Mouse (Mus musculus) myocyte (in vitro differentiated cells): ENCODE measurements at regions not wholly inside any gene's neighbourhood (a gene's known extent, or its start where the extent isn't known, plus 50 kb on each side); places are given as distances from the start of the nearest gene placed in this dataset.
A peak's percentile ranks its signal among the peaks of the same experiment; 100 is the strongest.

Experiments used
- H3K27me3 ChIP-seq: one replicate; pipeline ENCODE4 v1.6.1; 2011; ENCODE audit not compliant: control insufficient read depth, insufficient read depth, insufficient read length
- H3K36me3 ChIP-seq: one replicate; pipeline ENCODE4 v1.6.1; 2011; ENCODE audit not compliant: control insufficient read depth, insufficient read depth
- H3K4me2 ChIP-seq: one replicate; pipeline ENCODE4 v1.6.1; 2011; ENCODE audit warnings: low read depth, control low read depth
- H3K4me3 ChIP-seq: one replicate; pipeline ENCODE4 v1.5.1; 2011; ENCODE audit warnings: mild to moderate bottlenecking, control low read depth, moderate library complexity
- H3K79me2 ChIP-seq: one replicate; pipeline ENCODE4 v1.6.1; 2011; ENCODE audit not compliant: control insufficient read depth, insufficient read depth
- H3ac ChIP-seq: one replicate; pipeline ENCODE4 v1.6.1; 2011; ENCODE audit not compliant: control insufficient read depth, insufficient read length
- CEBPB ChIP-seq: IDR thresholded peaks from 2 replicates; pipeline ENCODE4 v1.6.1; 2011; ENCODE audit warnings: mild to moderate bottlenecking, moderate library complexity; ENCODE audit not compliant: poor library complexity, insufficient read depth, severe bottlenecking
- E2F4 ChIP-seq: IDR thresholded peaks from one replicate; pipeline ENCODE4 v1.6.1; 2011; ENCODE audit warnings: mild to moderate bottlenecking, control low read depth, moderate library complexity; ENCODE audit not compliant: insufficient read depth
- MAX ChIP-seq: IDR thresholded peaks from one replicate; pipeline ENCODE4 v1.6.1; 2011; ENCODE audit warnings: low read depth, mild to moderate bottlenecking, control low read depth
- MYOD1 ChIP-seq, 3 experiments: IDR thresholded peaks; one replicate each; pipeline ENCODE4 v1.6.1; 2011; ENCODE audit warnings: control low read depth in 2 of 3, low read depth in 2 of 3, mild to moderate bottlenecking in 2 of 3, moderate library complexity in 1 of 3; ENCODE audit not compliant: insufficient read length in 2 of 3, control insufficient read depth in 1 of 3
- MYOG ChIP-seq, 3 experiments: IDR thresholded peaks; one replicate each; pipeline ENCODE4 v1.6.1; 2011; ENCODE audit warnings: control low read depth in 2 of 3, low read depth in 2 of 3, mild to moderate bottlenecking in 2 of 3; ENCODE audit not compliant: insufficient read length in 2 of 3, control insufficient read depth in 1 of 3, insufficient read depth in 1 of 3
- POLR2A ChIP-seq: IDR thresholded peaks from one replicate; pipeline ENCODE4 v1.6.1; 2011; ENCODE audit warnings: low read depth, mild to moderate bottlenecking, control low read depth, moderate library complexity; ENCODE audit not compliant: insufficient read length
- POLR2AphosphoS2 ChIP-seq: IDR thresholded peaks from one replicate; pipeline ENCODE4 v1.6.1; 2011; ENCODE audit warnings: low read depth, control low read depth; ENCODE audit not compliant: insufficient read length
- REST ChIP-seq: IDR thresholded peaks from one replicate; pipeline ENCODE4 v1.6.1; 2011; ENCODE audit warnings: mild to moderate bottlenecking, control low read depth, moderate library complexity; ENCODE audit not compliant: insufficient read depth, insufficient read length
- SRF ChIP-seq: IDR thresholded peaks from one replicate; pipeline ENCODE4 v1.6.1; 2011; ENCODE audit warnings: low read depth; ENCODE audit not compliant: control insufficient read depth, insufficient read length
- TCF12 ChIP-seq: IDR thresholded peaks from one replicate; pipeline ENCODE4 v1.6.1; 2011; ENCODE audit warnings: mild to moderate bottlenecking, control low read depth; ENCODE audit not compliant: poor library complexity, insufficient read depth, severe bottlenecking
- TCF3 ChIP-seq: IDR thresholded peaks from one replicate; pipeline ENCODE4 v1.6.1; 2011; ENCODE audit warnings: low read depth, control low read depth; ENCODE audit not compliant: insufficient read length
- USF1 ChIP-seq: IDR thresholded peaks from one replicate; pipeline ENCODE4 v1.6.1; 2011; ENCODE audit warnings: low read depth, mild to moderate bottlenecking, control low read depth, moderate library complexity

GRCm38 (mm10) chrX:167069075-167069474 lies 140.0 kb downstream of the Tmsb4x start:
- Histone ChIP-seq H3K27me3 (no peaks in the 10 kb centered on the region), H3K36me3 (no peaks in the 10 kb centered on the region), H3K4me3 (no peak overlapping the region), H3K79me2 (no peaks in the 10 kb centered on the region), H3ac (no peak overlapping the region), H3K4me2 (no peak overlapping the region)
- TF ChIP-seq USF1 (no peak), POLR2A (no peak), TCF3 (no peak)

- Histone ChIP-seq H3K4me3 (no peak overlapping the region), H3K4me2 (no peak overlapping the region), H3K36me3 (no peaks in the 10 kb centered on the region), H3ac (no peak overlapping the region), H3K79me2 (no peaks in the 10 kb centered on the region), H3K27me3 (no peaks in the 10 kb centered on the region)
- TF ChIP-seq TCF12 (no peak), REST (no peak), MAX (no peak)
These were observed 141.2 kb downstream of the Tmsb4x start for GRCm38 (mm10) chrX:167067918-167068317.

GRCm38 (mm10) chrX:167063881-167064280 lies 145.2 kb downstream of the Tmsb4x start:
- H3K4me2 ChIP-seq, result no peak overlapping the region
- H3K4me3 ChIP-seq, result no peak overlapping the region
- H3ac ChIP-seq, result no peak overlapping the region
- H3K27me3 ChIP-seq, result no peaks in the 10 kb centered on the region
- no peaks in the 10 kb centered on the region for H3K79me2 ChIP-seq
- no peaks in the 10 kb centered on the region for H3K36me3 ChIP-seq
- TF ChIP-seq TCF3 (no peak), MYOG (IDR thresholded peaks at IDR 0.05; ENCODE audit: control insufficient read depth in 1 of 3, insufficient read depth in 1 of 3, insufficient read length in 2 of 3, low read depth in 2 of 3) (no peak), TCF12 (no peak), MYOD1 (IDR thresholded peaks at IDR 0.05; ENCODE audit: control insufficient read depth in 1 of 3, insufficient read length in 2 of 3, low read depth in 2 of 3) (no peak), MAX (no peak), SRF (no peak), CEBPB (no peak), POLR2A (no peak), REST (no peak), USF1 (no peak)

GRCm38 (mm10) chrX:167052456-167052855 lies 156.7 kb downstream of the Tmsb4x start:
- TF ChIP-seq E2F4, result no peak
- no peak for TF ChIP-seq TCF12
- no peak for TF ChIP-seq CEBPB
- TF ChIP-seq TCF3, result no peak
- TF ChIP-seq SRF, result no peak
- TF ChIP-seq MYOG (IDR thresholded peaks at IDR 0.05; ENCODE audit: control insufficient read depth in 1 of 3, insufficient read depth in 1 of 3, insufficient read length in 2 of 3, low read depth in 2 of 3), result no peak
- no peak for TF ChIP-seq MYOD1 (IDR thresholded peaks at IDR 0.05; ENCODE audit: control insufficient read depth in 1 of 3, insufficient read length in 2 of 3, low read depth in 2 of 3)
- no peak for TF ChIP-seq REST
- TF ChIP-seq USF1, result no peak
- TF ChIP-seq POLR2AphosphoS2, result no peak
- TF ChIP-seq POLR2A, result no peak
- no peak for TF ChIP-seq MAX
- H3K4me3 ChIP-seq, result no peak overlapping the region
- H3ac ChIP-seq, result no peak overlapping the region
- H3K4me2 ChIP-seq, result no peak overlapping the region
- no peaks in the 10 kb centered on the region for H3K27me3 ChIP-seq
- no peaks in the 10 kb centered on the region for H3K36me3 ChIP-seq
- no peaks in the 10 kb centered on the region for H3K79me2 ChIP-seq

DNA sequence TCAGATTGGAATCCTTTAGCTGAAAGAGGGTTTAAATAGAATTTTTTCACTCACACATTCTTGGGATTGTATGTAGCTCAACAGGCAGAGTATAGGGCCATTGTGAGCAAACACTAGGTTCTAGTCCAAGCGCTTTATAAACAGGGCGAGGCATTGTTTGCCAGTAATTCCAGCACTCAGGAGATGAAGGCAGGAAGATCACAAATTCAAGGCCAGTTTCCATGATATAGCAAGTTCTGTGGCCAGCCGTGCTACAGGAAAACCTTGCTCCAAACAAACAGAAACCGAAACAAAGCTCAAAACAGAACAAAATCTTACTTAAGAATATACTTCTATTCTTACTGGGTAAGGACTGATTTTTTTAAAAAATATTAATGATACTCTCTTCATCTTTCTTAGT lies 159.0 kb downstream of the Tmsb4x start:
- no peak overlapping the region for H3ac ChIP-seq
- no peaks in the 10 kb centered on the region for H3K36me3 ChIP-seq
- H3K27me3 ChIP-seq, result no peaks in the 10 kb centered on the region
- TF ChIP-seq MYOD1 (IDR thresholded peaks at IDR 0.05; ENCODE audit: control insufficient read depth in 1 of 3, insufficient read length in 2 of 3, low read depth in 2 of 3) (no peak), CEBPB (no peak), REST (no peak)
- no peak overlapping the region for H3K4me3 ChIP-seq
- no peaks in the 10 kb centered on the region for H3K79me2 ChIP-seq
- peak overlapping the region; percentile 48 for H3K4me2 ChIP-seq

- TF ChIP-seq MYOG (IDR thresholded peaks at IDR 0.05; ENCODE audit: control insufficient read depth in 1 of 3, insufficient read depth in 1 of 3, insufficient read length in 2 of 3, low read depth in 2 of 3) (no peak), POLR2A (no peak), TCF3 (no peak), MAX (no peak), CEBPB (no peak), E2F4 (no peak), MYOD1 (IDR thresholded peaks at IDR 0.05; ENCODE audit: control insufficient read depth in 1 of 3, insufficient read length in 2 of 3, low read depth in 2 of 3) (no peak), TCF12 (no peak), USF1 (no peak), SRF (no peak), REST (no peak), POLR2AphosphoS2 (no peak)
- no peaks in the 10 kb centered on the region for H3K79me2 ChIP-seq
- no peak overlapping the region for H3K4me3 ChIP-seq
- H3ac ChIP-seq, result no peak overlapping the region
- H3K36me3 ChIP-seq, result no peaks in the 10 kb centered on the region
- peak overlapping the region; percentile 48 for H3K4me2 ChIP-seq
- H3K27me3 ChIP-seq, result no peaks in the 10 kb centered on the region
These were observed 159.7 kb downstream of the Tmsb4x start for GRCm38 (mm10) chrX:167049191-167049968.
